Mouse (Mus musculus) heart, embryonic 14.5 days (tissue): ENCODE data around the gene Cdh1. TPM values are rescaled to one million over a fixed set of nuclear protein-coding genes. Genes with fewer than 3 reads are reported as not detected.

Experiments
- ATAC-seq: fragments of 200-750 bp; cut with Nextera tagmentation; 2 replicates; pipeline ENCODE4 v1.8.0; 2017; ENCODE audit warnings: low read depth, moderate TSS enrichment; ENCODE audit not compliant: insufficient number of reproducible peaks, insufficient read depth, low FRiP score
- H3K27ac ChIP-seq, 2 experiments: fragments of 200-500 bp in 1 of 2; fragments of 300-500 bp in 1 of 2; sonication (generic) in 1 of 2; replicated peaks in 1 of 2; 2 replicates each; pipeline ENCODE4 v1.5.1; 2012 to 2014; ENCODE audit warnings: low read depth in 2 of 2, low read length in 2 of 2, control low read depth in 1 of 2, mild to moderate bottlenecking in 1 of 2, mixed read lengths in 1 of 2; ENCODE audit not compliant: control insufficient read depth in 1 of 2, insufficient read depth in 1 of 2
- H3K27me3 ChIP-seq: fragments of 300-500 bp; sonication (generic); 2 replicates; pipeline ENCODE4 v1.6.1; 2014; ENCODE audit warnings: mild to moderate bottlenecking, low read length, control low read depth; ENCODE audit not compliant: control insufficient read depth, insufficient read depth
- H3K36me3 ChIP-seq: fragments of 300-500 bp; sonication (generic); 2 replicates; pipeline ENCODE4 v1.6.1; 2014; ENCODE audit warnings: mild to moderate bottlenecking, control low read depth, low read length, mixed read lengths; ENCODE audit not compliant: control insufficient read depth, insufficient read depth
- H3K4me1 ChIP-seq, 2 experiments: fragments of 200-500 bp in 1 of 2; fragments of 300-500 bp in 1 of 2; sonication (generic) in 1 of 2; 2 replicates each; pipeline ENCODE4 v1.6.1; 2012 to 2014; ENCODE audit warnings: low read length in 2 of 2, control low read depth in 1 of 2, mixed read lengths in 1 of 2; ENCODE audit not compliant: control insufficient read depth in 2 of 2, insufficient read depth in 2 of 2
- H3K4me2 ChIP-seq: fragments of 300-500 bp; sonication (generic); 2 replicates; pipeline ENCODE4 v1.6.1; 2014; ENCODE audit warnings: mild to moderate bottlenecking, low read length
- H3K4me3 ChIP-seq, 2 experiments: fragments of 200-500 bp in 1 of 2; fragments of 300-500 bp in 1 of 2; sonication (generic) in 1 of 2; 2 replicates each; pipeline ENCODE4 v1.5.1; 2012 to 2014; ENCODE audit warnings: low read length in 2 of 2, mild to moderate bottlenecking in 2 of 2, control low read depth in 1 of 2, low read depth in 1 of 2, moderate library complexity in 1 of 2; ENCODE audit not compliant: control insufficient read depth in 1 of 2, insufficient read depth in 1 of 2
- H3K9ac ChIP-seq: fragments of 300-500 bp; sonication (generic); 2 replicates; pipeline ENCODE4 v1.6.1; 2014; ENCODE audit warnings: mild to moderate bottlenecking, low read length
- H3K9me3 ChIP-seq: fragments of 300-500 bp; sonication (generic); 2 replicates; pipeline ENCODE4 v1.6.1; 2016; ENCODE audit warnings: low read length, control low read depth; ENCODE audit not compliant: control insufficient read depth
- WGBS: fragments of 180-500 bp; shearing (Covaris S2); extraction: QIAGEN DNeasy Blood & Tissue Kit; methylation state at CpG from one replicate; pipeline ENCODE4 v1.1.7; 2014; 5-methylcytosine and 5-hydroxymethylcytosine counted together
- polyA plus RNA-seq: library from polyadenylated mRNA; unstranded; fragments of >200 nt; fragmentation: Nextera tagmentation; extraction: Ambion mirVana; gene quantifications from 2 replicates; pipeline ENCODE4 v1.2.1, GENCODE M21; 2014

Cdh1 gene
- polyA plus RNA-seq, 1 experiment from 2014 or later: 0.82 TPM

- Histone ChIP-seq H3K9ac (no peak overlapping the region), H3K4me3 (no peak overlapping the region), H3K27ac (no peak overlapping the region), H3K4me2 (no peak overlapping the region), H3K4me1 (no peaks in the 10 kb centered on the region), H3K9me3 (no peaks in the 10 kb centered on the region), H3K36me3 (no peaks in the 10 kb centered on the region), H3K27me3 (no peaks in the 10 kb centered on the region)
- WGBS: 86% methylated on average over 4 of the region's 4 CpGs
- no peak for ATAC-seq
Measured at GRCm38 (mm10) chr8:106643100-106643499, 39.9 kb downstream of the Cdh1 start.

GRCm38 (mm10) chr8:106644957-106645356 is 41.8 kb downstream of the Cdh1 start:
- Histone ChIP-seq H3K4me2 (no peak overlapping the region), H3K4me1 (no peaks in the 10 kb centered on the region), H3K4me3 (no peak overlapping the region), H3K27ac (no peak overlapping the region), H3K27me3 (no peaks in the 10 kb centered on the region), H3K36me3 (no peaks in the 10 kb centered on the region), H3K9ac (no peak overlapping the region), H3K9me3 (no peaks in the 10 kb centered on the region)
- no peak for ATAC-seq
- WGBS: 69% methylated on average over 3 of the region's 3 CpGs

GRCm38 (mm10) chr8:106646153-106646552 is 43.0 kb downstream of the Cdh1 start:
- Histone ChIP-seq H3K9ac (no peak overlapping the region), H3K27me3 (no peaks in the 10 kb centered on the region), H3K9me3 (no peaks in the 10 kb centered on the region), H3K4me3 (no peak overlapping the region), H3K4me2 (no peak overlapping the region), H3K27ac (no peak overlapping the region), H3K4me1 (no peaks in the 10 kb centered on the region), H3K36me3 (no peaks in the 10 kb centered on the region)
- ATAC-seq: no peak
- WGBS: 85% methylated on average over 2 of the region's 2 CpGs

- no peak overlapping the region for H3K4me3 ChIP-seq
- no peaks in the 10 kb centered on the region for H3K9me3 ChIP-seq
- H3K27me3 ChIP-seq: no peaks in the 10 kb centered on the region
- no peak overlapping the region for H3K4me2 ChIP-seq
- no peaks in the 10 kb centered on the region for H3K36me3 ChIP-seq
- H3K27ac ChIP-seq: no peak overlapping the region
- ATAC-seq: no peak
- no peaks in the 10 kb centered on the region for H3K4me1 ChIP-seq
- H3K9ac ChIP-seq: no peak overlapping the region
- 82% methylated on average over 5 of the region's 5 CpGs for WGBS
Measured at GRCm38 (mm10) chr8:106646731-106647130, 43.6 kb downstream of the Cdh1 start.

GRCm38 (mm10) chr8:106647387-106647786 is 44.2 kb downstream of the Cdh1 start:
- H3K4me1 ChIP-seq: no peaks in the 10 kb centered on the region
- no peak overlapping the region for H3K4me2 ChIP-seq
- ATAC-seq: no peak
- no peak overlapping the region for H3K4me3 ChIP-seq
- H3K27me3 ChIP-seq: no peaks in the 10 kb centered on the region
- H3K27ac ChIP-seq: no peak overlapping the region
- H3K36me3 ChIP-seq: no peaks in the 10 kb centered on the region
- no peak overlapping the region for H3K9ac ChIP-seq
- WGBS: 25% methylated on average over 2 of the region's 2 CpGs
- H3K9me3 ChIP-seq: no peaks in the 10 kb centered on the region

GRCm38 (mm10) chr8:106648421-106648820 is 45.3 kb downstream of the Cdh1 start:
- H3K4me2 ChIP-seq: no peak overlapping the region
- no peaks in the 10 kb centered on the region for H3K36me3 ChIP-seq
- ATAC-seq: no peak
- H3K4me3 ChIP-seq: no peak overlapping the region
- WGBS: 88% methylated on average over 8 of the region's 8 CpGs
- H3K4me1 ChIP-seq: no peaks in the 10 kb centered on the region
- H3K9me3 ChIP-seq: no peaks in the 10 kb centered on the region
- H3K27me3 ChIP-seq: no peaks in the 10 kb centered on the region
- no peak overlapping the region for H3K9ac ChIP-seq
- no peak overlapping the region for H3K27ac ChIP-seq

- H3K9me3 ChIP-seq: no peaks in the 10 kb centered on the region
- no peak overlapping the region for H3K27ac ChIP-seq
- ATAC-seq: no peak
- no peaks in the 10 kb centered on the region for H3K36me3 ChIP-seq
- H3K4me1 ChIP-seq: no peaks in the 10 kb centered on the region
- 73% methylated on average over 3 of the region's 3 CpGs for WGBS
- no peak overlapping the region for H3K4me3 ChIP-seq
- H3K9ac ChIP-seq: no peak overlapping the region
- H3K27me3 ChIP-seq: no peaks in the 10 kb centered on the region
- no peak overlapping the region for H3K4me2 ChIP-seq
Measured at GRCm38 (mm10) chr8:106651994-106652393, 48.8 kb downstream of the Cdh1 start.

GRCm38 (mm10) chr8:106656046-106656445 is 52.9 kb downstream of the Cdh1 start:
- Histone ChIP-seq H3K36me3 (no peaks in the 10 kb centered on the region), H3K9ac (no peak overlapping the region), H3K27ac (no peak overlapping the region), H3K4me3 (no peak overlapping the region), H3K4me2 (no peak overlapping the region), H3K4me1 (no peaks in the 10 kb centered on the region), H3K9me3 (no peaks in the 10 kb centered on the region), H3K27me3 (no peaks in the 10 kb centered on the region)
- no peak for ATAC-seq
